Mouse (Mus musculus): Measurements from ENCODE around the gene Gm44502. TPM values are rescaled to one million over a fixed set of nuclear protein-coding genes. Genes with fewer than 3 reads are reported as not detected.

Gm44502 gene
- polyA plus RNA-seq (2014; fragmentation: Nextera tagmentation; extraction: Ambion mirVana): not detected in 2 replicates

GRCm38 (mm10) chr15:89429352-89430221 lies at the start of gene Gm44502, which contains the start of the genes C730034F03Rik and Chkb:
TSS of gene Gm44502 (minus strand) at chr15:89429696.
TSS of gene C730034F03Rik (plus strand) at chr15:89429589.
TSS of gene Chkb (minus strand) at chr15:89429908.
- peaks cover 7% of the 10 kb centered on the region; the same call in 1 of the 2 replicates for H3K4me1 ChIP-seq (ENCODE audit: control insufficient read depth, insufficient read depth, low read length)
- peak within 1 kb of the TSS; percentile 96 for H3K27ac ChIP-seq (replicated peaks; ENCODE audit: low read depth, low read length)
- ATAC-seq (ENCODE audit: low FRiP score, low TSS enrichment): peak; percentile 93
- DNase-seq: peak; percentile 96
- no peaks in the 10 kb centered on the region for H3K9me3 ChIP-seq (ENCODE audit: control insufficient read depth, low read length)
- peaks cover 26% of the 10 kb centered on the region for H3K36me3 ChIP-seq (ENCODE audit: control insufficient read depth, insufficient read depth, low read length)
- under 1% methylated on average over 70 of the region's 70 CpGs for WGBS
- peak within 1 kb of the TSS; percentile 84 for H3K4me3 ChIP-seq (replicated peaks; ENCODE audit: low read depth, low read length)
- H3K4me2 ChIP-seq (ENCODE audit: low read length): peak within 1 kb of the TSS; percentile 97
- H3K27me3 ChIP-seq (ENCODE audit: control insufficient read depth, insufficient read depth, low read length): no peaks in the 10 kb centered on the region
- H3K9ac ChIP-seq (replicated peaks; ENCODE audit: low read length): peak within 1 kb of the TSS; percentile 79

GRCm38 (mm10) chr15:89478622-89479021 lies 49.1 kb upstream of the Gm44502 start:
- no peaks in the 10 kb centered on the region for H3K36me3 ChIP-seq (ENCODE audit: control insufficient read depth, insufficient read depth, low read length)
- DNase-seq: no peak
- no peak overlapping the region for H3K4me2 ChIP-seq (ENCODE audit: low read length)
- H3K9me3 ChIP-seq (ENCODE audit: control insufficient read depth, low read length): no peaks in the 10 kb centered on the region
- H3K4me1 ChIP-seq (ENCODE audit: control insufficient read depth, insufficient read depth, low read length): peaks cover 11% of the 10 kb centered on the region
- WGBS: 88% methylated on average over 3 of the region's 3 CpGs
- ATAC-seq (ENCODE audit: low FRiP score, low TSS enrichment): no peak
- no peak overlapping the region for H3K9ac ChIP-seq (replicated peaks; ENCODE audit: low read length)
- H3K27me3 ChIP-seq (ENCODE audit: control insufficient read depth, insufficient read depth, low read length): no peaks in the 10 kb centered on the region
- no peak overlapping the region for H3K27ac ChIP-seq (replicated peaks; ENCODE audit: low read depth, low read length)
- no peak overlapping the region for H3K4me3 ChIP-seq (replicated peaks; ENCODE audit: low read depth, low read length)

GRCm38 (mm10) chr15:89477806-89478205 lies 48.3 kb upstream of the Gm44502 start:
- Histone ChIP-seq H3K9ac (replicated peaks; ENCODE audit: low read length) (no peak overlapping the region), H3K4me3 (replicated peaks; ENCODE audit: low read depth, low read length) (no peak overlapping the region), H3K27ac (replicated peaks; ENCODE audit: low read depth, low read length) (no peak overlapping the region), H3K9me3 (ENCODE audit: control insufficient read depth, low read length) (no peaks in the 10 kb centered on the region), H3K36me3 (ENCODE audit: control insufficient read depth, insufficient read depth, low read length) (no peaks in the 10 kb centered on the region), H3K4me1 (ENCODE audit: control insufficient read depth, insufficient read depth, low read length) (peaks cover 11% of the 10 kb centered on the region), H3K27me3 (ENCODE audit: control insufficient read depth, insufficient read depth, low read length) (no peaks in the 10 kb centered on the region), H3K4me2 (ENCODE audit: low read length) (no peak overlapping the region)
- WGBS: 42% methylated on average over 8 of the region's 8 CpGs
- DNase-seq (no peak), ATAC-seq (ENCODE audit: low FRiP score, low TSS enrichment) (no peak)

GRCm38 (mm10) chr15:89477091-89477491 lies 47.6 kb upstream of the Gm44502 start, which contains the start of gene Arsa:
TSS of gene Arsa (minus strand) at chr15:89477425.
- Histone ChIP-seq H3K4me1 (ENCODE audit: control insufficient read depth, insufficient read depth, low read length) (peaks cover 11% of the 10 kb centered on the region), H3K36me3 (ENCODE audit: control insufficient read depth, insufficient read depth, low read length) (no peaks in the 10 kb centered on the region), H3K4me3 (replicated peaks; ENCODE audit: low read depth, low read length) (peak within 1 kb of the TSS; percentile 57), H3K9ac (replicated peaks; ENCODE audit: low read length) (peak within 1 kb of the TSS; percentile 65), H3K9me3 (ENCODE audit: control insufficient read depth, low read length) (no peaks in the 10 kb centered on the region), H3K27ac (replicated peaks; ENCODE audit: low read depth, low read length) (peak within 1 kb of the TSS; percentile 81), H3K27me3 (ENCODE audit: control insufficient read depth, insufficient read depth, low read length) (no peaks in the 10 kb centered on the region), H3K4me2 (ENCODE audit: low read length) (peak within 1 kb of the TSS; percentile 87)
- WGBS: 28% methylated on average over 9 of the region's 9 CpGs
- ATAC-seq (ENCODE audit: low FRiP score, low TSS enrichment) (no peak), DNase-seq (no peak)

- peaks cover 11% of the 10 kb centered on the region for H3K4me1 ChIP-seq (ENCODE audit: control insufficient read depth, insufficient read depth, low read length)
- no peaks in the 10 kb centered on the region for H3K9me3 ChIP-seq (ENCODE audit: control insufficient read depth, low read length)
- ATAC-seq (ENCODE audit: low FRiP score, low TSS enrichment) (no peak; the same call in 1 of the 2 replicates), DNase-seq (no peak)
- no peaks in the 10 kb centered on the region for H3K27me3 ChIP-seq (ENCODE audit: control insufficient read depth, insufficient read depth, low read length)
- peak overlapping the region; percentile 57 for H3K4me3 ChIP-seq (replicated peaks; ENCODE audit: low read depth, low read length)
- peak overlapping the region; percentile 87 for H3K4me2 ChIP-seq (ENCODE audit: low read length)
- H3K9ac ChIP-seq (replicated peaks; ENCODE audit: low read length): peak overlapping the region; percentile 65
- H3K36me3 ChIP-seq (ENCODE audit: control insufficient read depth, insufficient read depth, low read length): no peaks in the 10 kb centered on the region
- 8% methylated on average over 5 of the region's 5 CpGs for WGBS
- peak overlapping the region; percentile 81 for H3K27ac ChIP-seq (replicated peaks; ENCODE audit: low read depth, low read length)
These were observed 46.9 kb upstream of the Gm44502 start for GRCm38 (mm10) chr15:89476475-89476815.

- WGBS: 8% methylated on average over 44 of the region's 44 CpGs
- peak; percentile 91 for DNase-seq
- no peaks in the 10 kb centered on the region for H3K9me3 ChIP-seq (ENCODE audit: control insufficient read depth, low read length)
- H3K36me3 ChIP-seq (ENCODE audit: control insufficient read depth, insufficient read depth, low read length): no peaks in the 10 kb centered on the region
- peak; percentile 95 for ATAC-seq (ENCODE audit: low FRiP score, low TSS enrichment)
- peak overlapping the region; percentile 65 for H3K9ac ChIP-seq (replicated peaks; ENCODE audit: low read length)
- H3K4me1 ChIP-seq (ENCODE audit: control insufficient read depth, insufficient read depth, low read length): peaks cover 11% of the 10 kb centered on the region
- H3K27me3 ChIP-seq (ENCODE audit: control insufficient read depth, insufficient read depth, low read length): no peaks in the 10 kb centered on the region
- peak overlapping the region; percentile 87 for H3K4me2 ChIP-seq (ENCODE audit: low read length)
- peak overlapping the region; percentile 57 for H3K4me3 ChIP-seq (replicated peaks; ENCODE audit: low read depth, low read length)
- peak overlapping the region; percentile 81 for H3K27ac ChIP-seq (replicated peaks; ENCODE audit: low read depth, low read length)
These were observed 46.3 kb upstream of the Gm44502 start for GRCm38 (mm10) chr15:89475611-89476474.

GRCm38 (mm10) chr15:89475293-89475600 lies 45.8 kb upstream of the Gm44502 start:
- DNase-seq: no peak
- Histone ChIP-seq H3K4me2 (ENCODE audit: low read length) (peak overlapping the region; percentile 87), H3K27ac (replicated peaks; ENCODE audit: low read depth, low read length) (no peak overlapping the region; the same call in 1 of the 2 replicates), H3K4me3 (replicated peaks; ENCODE audit: low read depth, low read length) (peak overlapping the region; percentile 57), H3K27me3 (ENCODE audit: control insufficient read depth, insufficient read depth, low read length) (no peaks in the 10 kb centered on the region), H3K36me3 (ENCODE audit: control insufficient read depth, insufficient read depth, low read length) (no peaks in the 10 kb centered on the region), H3K9ac (replicated peaks; ENCODE audit: low read length) (peak overlapping the region; percentile 65; the same call in 1 of the 2 replicates), H3K9me3 (ENCODE audit: control insufficient read depth, low read length) (no peaks in the 10 kb centered on the region), H3K4me1 (ENCODE audit: control insufficient read depth, insufficient read depth, low read length) (peaks cover 11% of the 10 kb centered on the region)
- no peak for ATAC-seq (ENCODE audit: low FRiP score, low TSS enrichment)
- 85% methylated on average over 7 of the region's 7 CpGs for WGBS

GRCm38 (mm10) chr15:89474596-89475292 lies 45.2 kb upstream of the Gm44502 start:
- Histone ChIP-seq H3K4me3 (replicated peaks; ENCODE audit: low read depth, low read length) (peak overlapping the region; percentile 57; the same call in 1 of the 2 replicates), H3K27ac (replicated peaks; ENCODE audit: low read depth, low read length) (no peak overlapping the region), H3K27me3 (ENCODE audit: control insufficient read depth, insufficient read depth, low read length) (no peaks in the 10 kb centered on the region), H3K36me3 (ENCODE audit: control insufficient read depth, insufficient read depth, low read length) (no peaks in the 10 kb centered on the region), H3K9me3 (ENCODE audit: control insufficient read depth, low read length) (no peaks in the 10 kb centered on the region), H3K9ac (replicated peaks; ENCODE audit: low read length) (no peak overlapping the region), H3K4me1 (ENCODE audit: control insufficient read depth, insufficient read depth, low read length) (peaks cover 11% of the 10 kb centered on the region), H3K4me2 (ENCODE audit: low read length) (peak overlapping the region; percentile 87)
- DNase-seq (no peak), ATAC-seq (ENCODE audit: low FRiP score, low TSS enrichment) (no peak)
- 89% methylated on average over 19 of the region's 19 CpGs for WGBS

Measured in midbrain, embryonic 14.5 days (tissue).